Comparison of ENCODE assay signal across 8 mouse cellular contexts in the genomic region with DNA sequence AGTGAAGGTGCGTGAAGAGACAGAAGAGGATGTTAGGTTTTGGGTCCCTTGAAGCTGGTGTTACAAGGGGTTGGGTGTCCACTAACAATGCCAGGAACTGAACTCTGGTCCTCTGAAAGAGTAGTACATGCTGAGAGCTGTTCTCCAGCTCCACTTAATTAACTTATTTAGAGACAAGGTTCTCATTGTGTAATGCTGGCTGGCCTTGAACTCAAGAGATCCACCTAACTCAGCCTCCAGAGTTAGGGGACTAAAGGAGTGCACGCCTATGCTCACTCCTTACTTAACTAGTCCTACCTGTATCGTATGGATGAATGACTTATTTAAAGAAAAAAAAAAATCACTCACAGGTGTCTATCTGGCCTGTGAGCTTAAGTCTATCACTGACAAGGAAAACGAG. TPM values are rescaled to one million over a fixed set of nuclear protein-coding genes. Genes with fewer than 3 reads are reported as not detected.
DNase-seq lines count a peak whose midpoint lies in the region; ATAC-seq and TF ChIP-seq lines count a peak whose summit lies in the region.

No protein-coding gene starts in this region.

- 61% methylated on average over 4 of the region's 4 CpGs for WGBS in heart, embryonic 11.5 days (ENCODE audit: insufficient replicate concordance)
- WGBS in forebrain, embryonic 14.5 days = 60% methylated on average over 4 of the region's 4 CpGs
- 57% methylated on average over 4 of the region's 4 CpGs for WGBS in liver, embryonic 14.5 days (ENCODE audit: insufficient replicate concordance)

- TF ChIP-seq RAD21 in CH12.LX (IDR thresholded peaks at IDR 0.05; ENCODE audit: low read depth, low read length) = no peak

- peaks cover 51% of the 10 kb centered on the region for H3K79me2 ChIP-seq in CH12.LX (replicated peaks; ENCODE audit: control insufficient read depth, extremely low read depth, insufficient read depth, poor library complexity, severe bottlenecking)

- no peak overlapping the region for H3K27ac ChIP-seq in heart, embryonic 11.5 days (ENCODE audit: low read depth, low read length)
- H3K27ac ChIP-seq in CH12.LX (ENCODE audit: insufficient read depth, low read depth) = peak overlapping the region; percentile 95; the same call in 1 of the 2 replicates
- H3K27ac ChIP-seq in forebrain, embryonic 14.5 days (ENCODE audit: low read depth, low read length) = no peak overlapping the region
- no peak overlapping the region; the same call in 1 of the 2 replicates for H3K27ac ChIP-seq in liver, embryonic 14.5 days

- H3K36me3 ChIP-seq in heart, embryonic 11.5 days (ENCODE audit: control insufficient read depth, insufficient read depth, low read length) = peaks cover 5% of the 10 kb centered on the region; the same call in 1 of the 2 replicates
- peaks cover 31 to 59% of the 10 kb centered on the region in 2 experiments for H3K36me3 ChIP-seq in CH12.LX (replicated peaks in 1 of 2; ENCODE audit: control insufficient read depth in 1 of 2, insufficient read depth in 1 of 2, low read length in 1 of 2)
- peaks cover 41% of the 10 kb centered on the region for H3K36me3 ChIP-seq in forebrain, embryonic 14.5 days (ENCODE audit: control insufficient read depth, insufficient read depth, low read length)
- peaks cover 11% of the 10 kb centered on the region for H3K36me3 ChIP-seq in liver, embryonic 14.5 days (replicated peaks; ENCODE audit: control insufficient read depth, insufficient read depth, low read depth)

- peaks cover 15% of the 10 kb centered on the region for H3K4me1 ChIP-seq in heart, embryonic 11.5 days (ENCODE audit: control insufficient read depth, insufficient read depth, low read length)
- H3K4me1 ChIP-seq in CH12.LX (ENCODE audit: control insufficient read depth in 1 of 2, insufficient read depth in 2 of 2) = peaks cover 18 to 50% of the 10 kb centered on the region in 2 experiments
- peaks cover 13% of the 10 kb centered on the region for H3K4me1 ChIP-seq in forebrain, embryonic 14.5 days (ENCODE audit: control insufficient read depth, insufficient read depth, low read length)
- peaks cover 14 to 16% of the 10 kb centered on the region in 2 experiments for H3K4me1 ChIP-seq in liver, embryonic 14.5 days (replicated peaks; ENCODE audit: control insufficient read depth in 2 of 2, insufficient read depth in 2 of 2, low read length in 1 of 2)

- peak overlapping the region; percentile 78 for H3K4me2 ChIP-seq in heart, embryonic 11.5 days
- peak overlapping the region; percentile 63 for H3K4me2 ChIP-seq in CH12.LX (ENCODE audit: insufficient read depth, low read depth, poor library complexity, severe bottlenecking)
- peak overlapping the region; percentile 79 for H3K4me2 ChIP-seq in forebrain, embryonic 14.5 days (ENCODE audit: low read length)
- peak overlapping the region; percentile 88 for H3K4me2 ChIP-seq in liver, embryonic 14.5 days (ENCODE audit: low read depth)

- H3K9me3 ChIP-seq in heart, embryonic 11.5 days (replicated peaks; ENCODE audit: control insufficient read depth, low read length) = no peaks in the 10 kb centered on the region
- no peaks in the 10 kb centered on the region for H3K9me3 ChIP-seq in CH12.LX (replicated peaks; ENCODE audit: low read length)
- H3K9me3 ChIP-seq in forebrain, embryonic 14.5 days (replicated peaks; ENCODE audit: control insufficient read depth, low read length) = no peaks in the 10 kb centered on the region
- H3K9me3 ChIP-seq in liver, embryonic 14.5 days (ENCODE audit: control insufficient read depth, low read length) = no peaks in the 10 kb centered on the region

- dilution Hi-C loops in CH12.LX (cut with MboI; ENCODE audit: extremely low pct_ligation_motif_present, extremely low pct_unique_long_range_greater_than_20kb, low sequenced_read_pairs) = no loop called here

- H3K9ac ChIP-seq in heart, embryonic 11.5 days (ENCODE audit: low read depth, low read length) = peak overlapping the region; percentile 97
- H3K9ac ChIP-seq in CH12.LX (ENCODE audit: insufficient read depth, low read depth) = peak overlapping the region; percentile 97
- H3K9ac ChIP-seq in forebrain, embryonic 14.5 days (ENCODE audit: low read length) = peak overlapping the region; percentile 91
- H3K9ac ChIP-seq in liver, embryonic 14.5 days (replicated peaks) = peak overlapping the region; percentile 91

- TF ChIP-seq EP300 in CH12.LX (IDR thresholded peaks at IDR 0.05; ENCODE audit: low read length) = no peak
- TF ChIP-seq EP300 in liver, embryonic 14.5 days (IDR thresholded peaks at IDR 0.05; ENCODE audit: low read depth) = no peak

- ATAC-seq in heart, embryonic 11.5 days (replicated peaks; ENCODE audit: insufficient number of reproducible peaks, low FRiP score, low TSS enrichment) = no peak
- ATAC-seq in forebrain, embryonic 14.5 days = no peak
- no peak for ATAC-seq in liver, embryonic 14.5 days (ENCODE audit: insufficient read depth)

- no peaks in the 10 kb centered on the region for H3K27me3 ChIP-seq in heart, embryonic 11.5 days (ENCODE audit: control insufficient read depth, insufficient read depth, low read length)
- no peaks in the 10 kb centered on the region for H3K27me3 ChIP-seq in CH12.LX (replicated peaks)
- H3K27me3 ChIP-seq in forebrain, embryonic 14.5 days (replicated peaks; ENCODE audit: control insufficient read depth, insufficient read depth, low read length) = no peaks in the 10 kb centered on the region
- no peaks in the 10 kb centered on the region for H3K27me3 ChIP-seq in liver, embryonic 14.5 days (ENCODE audit: control insufficient read depth, insufficient read depth, low read length)

- TF ChIP-seq CTCF in CH12.LX (conservative IDR thresholded peaks at IDR 0.05 in 1 of 2, IDR thresholded peaks at IDR 0.05 in 1 of 2; ENCODE audit: low read depth in 2 of 2, low read length in 2 of 2) = no peak
- no peak for TF ChIP-seq CTCF in liver, embryonic 14.5 days (IDR thresholded peaks at IDR 0.05; ENCODE audit: low read depth)

- no peak for TF ChIP-seq POLR2A in CH12.LX (IDR thresholded peaks at IDR 0.05; ENCODE audit: low read depth, low read length)

- intact Hi-C loops in heart, postnatal 14 days (cut with DNase I) = no loop called here
- intact Hi-C loops in left cerebral cortex, postnatal 25 days (cut with DNase I) = no loop called here

- in situ Hi-C loops in CH12.LX (cut with MboI; ENCODE audit: low pct_ligation_motif_present, low pct_unique_long_range_greater_than_20kb, low sequenced_read_pairs) = no loop called here

- DNase-seq in heart, postnatal 14 days = no peak
- DNase-seq in CH12.LX (ENCODE audit: extremely low read depth) = no peak
- no peak for DNase-seq in forebrain, embryonic 14.5 days (ENCODE audit: low spot score)
- no peak for DNase-seq in liver, embryonic 14.5 days (ENCODE audit: low read depth in 3 of 3, low spot score in 3 of 3)
- DNase-seq in embryo, embryonic 9.5 days (ENCODE audit: extremely low spot score) = no peak
- DNase-seq in left cerebral cortex, postnatal 25 days (ENCODE audit: low spot score in 2 of 2) = no peak
- DNase-seq in thymus, postnatal 36 days = no peak

- H3K4me3 ChIP-seq in heart, embryonic 11.5 days (ENCODE audit: low read depth, low read length) = peak overlapping the region; percentile 88
- peak overlapping the region; percentile 91 to 98 (median 92) for H3K4me3 ChIP-seq in CH12.LX (replicated peaks in 1 of 3; ENCODE audit: low read depth in 2 of 3, low read length in 2 of 3, poor library complexity in 1 of 3)
- peak overlapping the region; percentile 98 for H3K4me3 ChIP-seq in forebrain, embryonic 14.5 days (ENCODE audit: low read depth, low read length)
- H3K4me3 ChIP-seq in liver, embryonic 14.5 days (ENCODE audit: insufficient read depth in 1 of 2, low read depth in 2 of 2, low read length in 2 of 2) = peak overlapping the region; percentile 82 to 84

RNA-seq across cellular contexts. Expression of a gene that starts 0.8 kb away (rescaled TPM):
- 31.7 and 36.5 TPM in 2 replicates for polyA plus RNA-seq in heart, embryonic 11.5 days (2014; fragmentation: Nextera tagmentation; extraction: Ambion mirVana)
- total RNA-seq in heart, postnatal 14 days (2021) = 10 to 100 TPM; 25.0 to 25.1 TPM
- total RNA-seq in CH12.LX (2012; rRNA removed) (23.1 and 24.3 TPM in 2 replicates), CH12.LX (2014; rRNA removed) (24.6 and 25.7 TPM in 2 replicates)
- 16.4 and 22.3 TPM in 2 replicates for polyA plus RNA-seq in CH12.LX (2012; ENCODE audit: insufficient read length, low read depth)
- polyA plus RNA-seq in forebrain, embryonic 14.5 days (2014; fragmentation: Nextera tagmentation; extraction: Ambion mirVana) = 52.6 and 54.8 TPM in 2 replicates
- polyA plus RNA-seq in liver, embryonic 14.5 days (2012; rRNA removed) = 8.5 and 8.9 TPM in 2 replicates
- polyA plus RNA-seq in liver, embryonic 14.5 days (2014; fragmentation: Nextera tagmentation; extraction: Ambion mirVana) = 10.0 and 10.6 TPM in 2 replicates
- 10 to 100 TPM; 51.5 to 57.5 TPM for total RNA-seq in left cerebral cortex, postnatal 25 days (2021)

RNA-seq across cellular contexts. Expression of a gene that starts 1.2 kb away (rescaled TPM):
- polyA plus RNA-seq in heart, embryonic 11.5 days (2014; fragmentation: Nextera tagmentation; extraction: Ambion mirVana) = 168 and 181 TPM in 2 replicates
- total RNA-seq in heart, postnatal 14 days (2021) = 10 to 100 TPM; 69.5 to 69.9 TPM
- total RNA-seq in CH12.LX (2012; rRNA removed) (128 and 140 TPM in 2 replicates), CH12.LX (2014; rRNA removed) (317 and 374 TPM in 2 replicates)
- 248 and 267 TPM in 2 replicates for polyA plus RNA-seq in CH12.LX (2012; ENCODE audit: insufficient read length, low read depth)
- 232 and 257 TPM in 2 replicates for polyA plus RNA-seq in forebrain, embryonic 14.5 days (2014; fragmentation: Nextera tagmentation; extraction: Ambion mirVana)
- 26.2 and 33.5 TPM in 2 replicates for polyA plus RNA-seq in liver, embryonic 14.5 days (2012; rRNA removed)
- polyA plus RNA-seq in liver, embryonic 14.5 days (2014; fragmentation: Nextera tagmentation; extraction: Ambion mirVana) = 108 and 112 TPM in 2 replicates
- 10 to 100 TPM; 69.4 to 71.9 TPM for total RNA-seq in left cerebral cortex, postnatal 25 days (2021)

RNA-seq across cellular contexts. Expression of a gene that starts 28.6 kb away (rescaled TPM):
- 21.4 and 22.6 TPM in 2 replicates for polyA plus RNA-seq in heart, embryonic 11.5 days (2014; fragmentation: Nextera tagmentation; extraction: Ambion mirVana)
- total RNA-seq in heart, postnatal 14 days (2021) = 10 to 100 TPM; 42.7 to 43.5 TPM
- total RNA-seq in CH12.LX (2012; rRNA removed) (36.1 and 37.2 TPM in 2 replicates), CH12.LX (2014; rRNA removed) (28.7 and 31.7 TPM in 2 replicates)
- 31.1 and 35.1 TPM in 2 replicates for polyA plus RNA-seq in CH12.LX (2012; ENCODE audit: insufficient read length, low read depth)
- polyA plus RNA-seq in forebrain, embryonic 14.5 days (2014; fragmentation: Nextera tagmentation; extraction: Ambion mirVana) = 29.4 and 36.6 TPM in 2 replicates
- 10.8 and 11.1 TPM in 2 replicates for polyA plus RNA-seq in liver, embryonic 14.5 days (2012; rRNA removed)
- 7.2 and 8.9 TPM in 2 replicates for polyA plus RNA-seq in liver, embryonic 14.5 days (2014; fragmentation: Nextera tagmentation; extraction: Ambion mirVana)
- total RNA-seq in left cerebral cortex, postnatal 25 days (2021) = 10 to 100 TPM; 46.6 to 51.1 TPM

RNA-seq across cellular contexts. Expression of a gene that starts 51.0 kb away (rescaled TPM):
- 1.2 and 1.7 TPM in 2 replicates for polyA plus RNA-seq in heart, embryonic 11.5 days (2014; fragmentation: Nextera tagmentation; extraction: Ambion mirVana)
- total RNA-seq in heart, postnatal 14 days (2021) = under 1 TPM; 0.54 to 0.76 TPM
- total RNA-seq in CH12.LX (2012; rRNA removed) (not detected in 2 replicates), CH12.LX (2014; rRNA removed) (not detected in 2 replicates)
- polyA plus RNA-seq in CH12.LX (2012; ENCODE audit: insufficient read length, low read depth) = not detected in 2 replicates
- 1.3 and 1.5 TPM in 2 replicates for polyA plus RNA-seq in forebrain, embryonic 14.5 days (2014; fragmentation: Nextera tagmentation; extraction: Ambion mirVana)
- polyA plus RNA-seq in liver, embryonic 14.5 days (2012; rRNA removed) = 1.9 TPM in 2 replicates
- 0.50 and 0.68 TPM in 2 replicates for polyA plus RNA-seq in liver, embryonic 14.5 days (2014; fragmentation: Nextera tagmentation; extraction: Ambion mirVana)
- total RNA-seq in left cerebral cortex, postnatal 25 days (2021) = 1 to 10 TPM in 1 of 2 experiments, under 1 TPM in 1; 0.46 to 1.5 TPM
